Mouse (Mus musculus): Measurements from ENCODE around the gene Tmem63b. TPM values are rescaled to one million over a fixed set of nuclear protein-coding genes. Genes with fewer than 3 reads are reported as not detected.

Gene Tmem63b
- polyA plus RNA-seq, 1 experiment from 2014 or later, result 34.2 TPM

DNA sequence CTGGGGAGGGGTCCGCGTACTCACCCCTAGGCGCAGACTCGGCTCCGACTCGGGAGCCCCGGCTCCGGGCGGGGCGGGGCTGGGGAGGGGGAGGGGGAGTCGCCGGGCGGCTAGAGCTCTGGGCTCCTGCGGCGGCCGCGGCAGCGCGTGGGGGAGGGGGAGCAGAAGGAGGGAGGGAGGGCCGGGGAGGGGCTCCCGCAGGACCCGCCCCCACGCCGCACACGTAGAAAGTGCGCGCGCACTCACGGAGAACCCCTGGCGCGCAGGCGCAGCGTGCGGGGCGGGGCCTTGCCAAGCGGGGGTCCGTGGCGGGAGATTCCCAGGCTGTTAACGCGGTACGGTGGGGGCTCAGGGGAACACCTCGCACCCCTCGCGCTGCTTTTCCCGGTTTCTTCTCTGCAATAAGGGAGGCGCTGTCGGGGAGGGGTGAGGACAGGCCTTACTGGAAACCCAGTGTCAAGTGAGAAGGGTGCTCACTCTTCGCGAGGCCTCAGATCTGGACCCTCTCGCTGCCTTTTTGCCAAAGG, 549 bp downstream of the Tmem63b start, which contains the start of gene Mrpl14:
Mrpl14 (plus strand) TSS at position 230 of the 527 bp plus-strand sequence.
- under 1% methylated on average over 45 of the region's 50 CpGs for WGBS
- Histone ChIP-seq H3K36me3 (no peaks in the 10 kb centered on the region), H3K9me3 (no peaks in the 10 kb centered on the region), H3K27ac (peak within 1 kb of the TSS; percentile 79), H3K4me2 (replicated peaks) (peak within 1 kb of the TSS; percentile 91), H3K9ac (peak within 1 kb of the TSS; percentile 87), H3K4me1 (replicated peaks) (peaks cover 18% of the 10 kb centered on the region), H3K27me3 (replicated peaks) (no peaks in the 10 kb centered on the region), H3K4me3 (replicated peaks) (peak within 1 kb of the TSS; percentile 92)
- peak; percentile 92 for ATAC-seq

GRCm38 (mm10) chr17:45685171-45686092, 1.3 kb downstream of the Tmem63b start:
- no peaks in the 10 kb centered on the region for H3K36me3 ChIP-seq
- WGBS, result under 1% methylated on average over 58 of the region's 58 CpGs
- peak overlapping the region; percentile 79 for H3K27ac ChIP-seq
- peaks cover 25% of the 10 kb centered on the region for H3K4me1 ChIP-seq (replicated peaks)
- H3K27me3 ChIP-seq (replicated peaks), result no peaks in the 10 kb centered on the region
- ATAC-seq, result peak; percentile 72
- H3K9ac ChIP-seq, result peak overlapping the region; percentile 87
- H3K4me2 ChIP-seq (replicated peaks), result peak overlapping the region; percentile 91
- no peaks in the 10 kb centered on the region for H3K9me3 ChIP-seq
- H3K4me3 ChIP-seq (replicated peaks), result peak overlapping the region; percentile 92

DNA sequence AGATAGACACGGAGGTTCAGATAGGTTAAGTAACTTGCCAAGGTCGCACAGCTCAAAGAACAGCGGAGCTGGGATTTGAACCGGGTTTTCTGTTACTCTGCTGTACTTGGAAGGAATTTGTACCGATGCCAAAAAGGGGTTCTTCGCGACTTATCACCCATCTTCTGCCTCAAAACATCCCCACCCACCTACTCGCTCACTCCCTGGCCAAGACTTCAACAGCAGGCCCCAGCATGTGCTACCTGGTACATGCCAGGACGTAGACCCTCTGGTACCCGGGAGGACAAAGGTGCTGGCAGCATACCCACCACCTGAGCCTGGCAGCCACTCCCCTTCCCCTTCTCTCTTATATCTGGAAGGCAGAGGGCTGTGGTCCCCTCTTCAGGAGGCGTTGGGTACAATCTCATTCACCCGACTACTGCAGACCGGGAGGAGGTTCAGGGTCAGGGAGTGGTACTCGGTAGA, 2.0 kb downstream of the Tmem63b start:
- Histone ChIP-seq H3K27me3 (replicated peaks) (no peaks in the 10 kb centered on the region), H3K4me3 (replicated peaks) (peak overlapping the region; percentile 92), H3K27ac (peak overlapping the region; percentile 79), H3K36me3 (no peaks in the 10 kb centered on the region), H3K4me1 (replicated peaks) (peaks cover 26% of the 10 kb centered on the region), H3K9me3 (no peaks in the 10 kb centered on the region), H3K9ac (peak overlapping the region; percentile 87), H3K4me2 (replicated peaks) (peak overlapping the region; percentile 91)
- 37% methylated on average over 14 of the region's 14 CpGs for WGBS
- no peak for ATAC-seq

DNA sequence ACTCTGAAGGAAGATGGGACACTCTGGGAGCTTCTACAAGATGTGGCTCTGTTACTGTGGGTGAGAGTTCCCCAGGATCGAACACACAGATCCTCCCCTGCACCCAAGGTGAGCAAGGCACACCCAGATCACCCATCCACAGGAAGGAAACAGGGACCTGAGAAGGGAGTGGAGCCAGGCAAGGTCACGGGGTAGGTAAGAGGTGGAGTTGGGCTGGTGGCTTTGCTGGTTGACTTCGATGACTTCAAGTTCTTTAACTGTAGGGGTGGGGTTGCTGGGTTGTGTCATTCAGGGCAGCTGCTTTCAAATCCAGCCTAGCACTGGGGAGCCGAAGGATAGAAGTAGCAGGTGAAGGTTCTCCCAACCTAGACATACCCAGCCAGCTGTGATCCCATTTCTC, 3.9 kb downstream of the Tmem63b start:
- Histone ChIP-seq H3K27ac (no peak overlapping the region), H3K4me3 (replicated peaks) (no peak overlapping the region), H3K27me3 (replicated peaks) (no peaks in the 10 kb centered on the region), H3K4me2 (replicated peaks) (no peak overlapping the region), H3K9ac (no peak overlapping the region), H3K4me1 (replicated peaks) (peaks cover 25% of the 10 kb centered on the region), H3K36me3 (no peaks in the 10 kb centered on the region), H3K9me3 (no peaks in the 10 kb centered on the region)
- WGBS, result 82% methylated on average over 4 of the region's 4 CpGs
- ATAC-seq, result no peak

- Histone ChIP-seq H3K9me3 (no peaks in the 10 kb centered on the region), H3K27ac (no peak overlapping the region), H3K36me3 (peaks cover 2% of the 10 kb centered on the region; the same call in 1 of the 2 replicates), H3K4me3 (replicated peaks) (no peak overlapping the region), H3K9ac (no peak overlapping the region), H3K4me1 (replicated peaks) (peaks cover 20% of the 10 kb centered on the region), H3K4me2 (replicated peaks) (no peak overlapping the region), H3K27me3 (replicated peaks) (no peaks in the 10 kb centered on the region)
- ATAC-seq, result no peak
- WGBS, result 97% methylated on average over 1 of the region's 1 CpGs
Observed at GRCm38 (mm10) chr17:45681588-45681987, 5.1 kb downstream of the Tmem63b start.

DNA sequence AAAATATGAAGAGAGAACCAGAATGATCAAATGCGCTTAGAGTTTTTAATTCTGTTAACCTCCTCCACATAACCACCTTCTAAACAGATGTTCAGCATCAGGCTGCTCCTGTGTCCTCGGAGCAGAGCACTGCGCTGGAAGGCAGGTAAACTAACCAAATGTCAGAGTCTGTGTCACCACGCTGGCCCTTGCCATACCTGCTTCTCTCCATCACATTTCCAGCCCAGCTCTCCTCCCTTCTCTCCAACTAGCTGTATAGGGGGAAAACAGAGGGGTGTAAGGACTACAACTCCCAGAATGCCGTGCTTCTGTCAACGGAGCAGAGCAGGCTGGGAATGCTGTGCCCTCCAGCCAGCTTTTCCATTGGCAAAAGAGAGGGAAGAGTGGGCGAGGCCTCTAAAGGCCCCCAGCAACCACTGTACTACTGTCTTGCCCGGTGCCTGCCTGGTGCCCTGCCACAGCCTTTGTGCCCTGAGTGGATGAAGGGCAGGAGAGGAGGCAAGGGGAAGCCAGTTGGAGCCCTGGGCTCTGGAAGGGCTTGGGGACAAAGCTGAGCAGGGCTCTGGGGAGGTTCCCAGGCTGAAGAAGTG, 6.2 kb downstream of the Tmem63b start:
- ATAC-seq, result peak; percentile 58
- 0 out of 2 replicates have a peak overlapping the region, but pooled peaks have one; percentile 6 for H3K4me3 ChIP-seq (replicated peaks)
- H3K36me3 ChIP-seq, result peaks cover 4% of the 10 kb centered on the region; the same call in 1 of the 2 replicates
- no peaks in the 10 kb centered on the region for H3K9me3 ChIP-seq
- 0 out of 2 replicates have a peak overlapping the region, but pooled peaks have one; percentile 51 for H3K27ac ChIP-seq
- peak overlapping the region; percentile 47 for H3K4me2 ChIP-seq (replicated peaks)
- no peaks in the 10 kb centered on the region for H3K27me3 ChIP-seq (replicated peaks)
- peaks cover 20% of the 10 kb centered on the region for H3K4me1 ChIP-seq (replicated peaks)
- H3K9ac ChIP-seq, result peak overlapping the region; percentile 26
- 49% methylated on average over 8 of the region's 8 CpGs for WGBS

DNA sequence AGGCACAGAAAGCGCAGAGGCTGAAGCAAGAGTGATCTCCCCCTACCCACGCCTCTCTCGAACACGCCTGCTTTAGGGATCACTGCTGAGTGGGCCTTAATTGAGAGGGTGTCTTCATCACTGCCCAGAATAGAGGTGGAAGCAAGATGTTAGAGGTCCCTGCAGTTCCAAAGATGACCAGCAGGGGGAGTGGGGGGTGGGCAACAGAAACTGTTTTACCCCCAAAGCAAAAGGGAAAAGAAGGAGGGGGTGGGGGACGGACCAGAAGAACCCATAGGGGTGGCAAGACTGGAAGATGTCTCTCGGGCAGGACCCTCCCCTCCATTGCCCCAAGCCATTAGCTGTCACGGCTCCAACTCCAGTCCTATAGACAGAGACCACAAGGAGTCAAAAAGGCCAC, 8.6 kb downstream of the Tmem63b start:
- ATAC-seq, result no peak
- H3K9me3 ChIP-seq, result no peaks in the 10 kb centered on the region
- WGBS, result 34% methylated on average over 7 of the region's 7 CpGs
- peaks cover 12% of the 10 kb centered on the region for H3K4me1 ChIP-seq (replicated peaks)
- no peak overlapping the region for H3K9ac ChIP-seq
- H3K27me3 ChIP-seq (replicated peaks), result no peaks in the 10 kb centered on the region
- peaks cover 9% of the 10 kb centered on the region for H3K36me3 ChIP-seq
- H3K27ac ChIP-seq, result no peak overlapping the region
- H3K4me2 ChIP-seq (replicated peaks), result no peak overlapping the region
- H3K4me3 ChIP-seq (replicated peaks), result no peak overlapping the region

DNA sequence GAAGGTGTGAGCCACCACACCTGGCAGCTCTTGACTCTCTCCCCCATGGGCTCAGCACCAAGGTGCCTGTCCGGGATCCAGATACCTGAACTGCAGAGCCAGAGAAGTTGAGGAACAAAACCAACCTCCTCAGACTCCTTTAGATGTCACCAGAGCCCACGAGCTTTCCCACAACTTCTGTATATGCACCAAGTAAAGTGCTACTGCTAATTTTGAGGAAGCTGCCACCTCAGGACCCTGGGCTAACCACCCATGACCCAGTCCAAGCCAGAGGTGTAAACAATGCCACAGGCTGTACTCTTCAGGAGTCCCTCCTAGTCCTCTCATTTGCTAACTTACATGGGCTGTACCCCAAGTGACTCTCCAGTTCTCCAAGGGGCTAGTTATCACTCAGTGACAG, 14.1 kb downstream of the Tmem63b start:
- WGBS, result 93% methylated on average over 2 of the region's 2 CpGs

DNA sequence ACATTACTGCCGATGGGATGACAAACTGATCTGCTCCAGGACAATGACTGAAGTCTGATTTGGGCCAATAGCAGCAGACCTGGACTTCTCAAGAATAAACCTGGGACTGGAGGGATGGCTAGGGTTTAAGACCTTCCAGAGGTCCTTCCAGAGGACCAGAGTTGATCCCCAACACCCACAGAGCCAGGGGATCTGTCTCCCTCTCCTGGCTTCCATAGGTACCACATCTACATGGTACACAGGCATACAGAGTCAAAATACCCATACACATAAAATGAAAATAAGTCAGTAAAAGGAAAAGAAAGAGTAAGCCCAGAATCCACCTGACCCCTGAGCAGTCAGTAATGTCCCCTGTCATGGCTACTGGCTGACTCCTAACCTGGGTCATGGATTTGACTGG, 14.9 kb downstream of the Tmem63b start:
- Histone ChIP-seq H3K9me3 (no peaks in the 10 kb centered on the region), H3K9ac (no peak overlapping the region), H3K4me1 (replicated peaks) (no peaks in the 10 kb centered on the region), H3K27ac (no peak overlapping the region), H3K27me3 (replicated peaks) (no peaks in the 10 kb centered on the region), H3K4me2 (replicated peaks) (no peak overlapping the region), H3K36me3 (peaks cover 19% of the 10 kb centered on the region), H3K4me3 (replicated peaks) (no peak overlapping the region)
- WGBS, result 86% methylated on average over 1 of the region's 1 CpGs
- ATAC-seq, result no peak

More for the DNA sequence above, 14.1 kb downstream of the Tmem63b start:
- peaks cover 19% of the 10 kb centered on the region for H3K36me3 ChIP-seq
- no peak overlapping the region for H3K27ac ChIP-seq
- H3K4me1 ChIP-seq (replicated peaks), result no peaks in the 10 kb centered on the region
- no peak overlapping the region for H3K9ac ChIP-seq
- no peak overlapping the region for H3K4me3 ChIP-seq (replicated peaks)
- no peaks in the 10 kb centered on the region for H3K27me3 ChIP-seq (replicated peaks)
- H3K4me2 ChIP-seq (replicated peaks), result no peak overlapping the region
- ATAC-seq, result no peak
- no peaks in the 10 kb centered on the region for H3K9me3 ChIP-seq

- WGBS, result 90% methylated on average over 10 of the region's 10 CpGs
- no peaks in the 10 kb centered on the region for H3K9me3 ChIP-seq
- H3K9ac ChIP-seq, result no peak overlapping the region
- no peak for ATAC-seq
- H3K27me3 ChIP-seq (replicated peaks), result no peaks in the 10 kb centered on the region
- peaks cover 5% of the 10 kb centered on the region; the same call in 1 of the 2 replicates for H3K4me1 ChIP-seq (replicated peaks)
- H3K27ac ChIP-seq, result no peak overlapping the region
- peaks cover 14% of the 10 kb centered on the region for H3K36me3 ChIP-seq
- no peak overlapping the region for H3K4me2 ChIP-seq (replicated peaks)
- H3K4me3 ChIP-seq (replicated peaks), result no peak overlapping the region
Observed at GRCm38 (mm10) chr17:45667986-45668385, 18.7 kb downstream of the Tmem63b start.

- ATAC-seq, result no peak
- WGBS, result 89% methylated on average over 9 of the region's 10 CpGs
- Histone ChIP-seq H3K27ac (no peak overlapping the region), H3K4me3 (replicated peaks) (no peak overlapping the region), H3K36me3 (peaks cover 12% of the 10 kb centered on the region), H3K27me3 (replicated peaks) (no peaks in the 10 kb centered on the region), H3K4me2 (replicated peaks) (no peak overlapping the region), H3K4me1 (replicated peaks) (peaks cover 5% of the 10 kb centered on the region; the same call in 1 of the 2 replicates), H3K9me3 (no peaks in the 10 kb centered on the region), H3K9ac (no peak overlapping the region)
Observed at GRCm38 (mm10) chr17:45667481-45667880, 19.2 kb downstream of the Tmem63b start.

- H3K4me1 ChIP-seq (replicated peaks), result peaks cover 5% of the 10 kb centered on the region; the same call in 1 of the 2 replicates
- H3K4me3 ChIP-seq (replicated peaks), result no peak overlapping the region
- no peak overlapping the region for H3K9ac ChIP-seq
- WGBS, result 69% methylated on average over 11 of the region's 11 CpGs
- H3K27ac ChIP-seq, result no peak overlapping the region
- no peaks in the 10 kb centered on the region for H3K27me3 ChIP-seq (replicated peaks)
- ATAC-seq, result peak; percentile 39
- no peaks in the 10 kb centered on the region for H3K9me3 ChIP-seq
- no peak overlapping the region for H3K4me2 ChIP-seq (replicated peaks)
- H3K36me3 ChIP-seq, result peaks cover 14% of the 10 kb centered on the region
Observed at GRCm38 (mm10) chr17:45666091-45666490, 20.6 kb downstream of the Tmem63b start.

Data from intestine, embryonic 15.5 days (tissue).